Mouse (Mus musculus): ENCODE data around the gene Tmeff1. TPM values are rescaled to one million over a fixed set of nuclear protein-coding genes. Genes with fewer than 3 reads are reported as not detected.
A peak's percentile ranks its signal among the peaks of the same experiment; 100 is the strongest.

Tmeff1 gene
- total RNA-seq, 4 experiments from 2014 or later: 110 to 118 (median 116) TPM

DNA sequence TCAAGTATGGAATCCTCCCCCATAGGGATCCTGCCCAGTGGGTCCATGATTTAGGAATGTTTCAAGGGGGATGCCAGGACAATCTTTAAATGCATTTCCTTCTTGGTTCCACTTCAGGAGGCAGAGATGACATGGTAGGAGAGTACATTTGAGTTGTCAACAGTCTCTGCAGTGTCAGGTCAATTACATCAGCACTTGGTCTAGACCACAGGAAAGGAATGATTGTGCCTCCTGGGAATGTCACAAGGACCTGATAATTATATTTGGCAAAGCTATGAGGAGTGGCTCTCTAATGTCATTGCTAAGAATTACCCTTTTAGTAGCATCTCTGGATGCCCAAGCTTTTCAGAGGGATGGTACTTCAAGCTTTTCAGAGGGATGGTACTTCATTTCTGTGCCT, 20.0 kb upstream of the Tmeff1 start:
- no peak for DNase-seq (ENCODE audit: low spot score in 2 of 2)

DNA sequence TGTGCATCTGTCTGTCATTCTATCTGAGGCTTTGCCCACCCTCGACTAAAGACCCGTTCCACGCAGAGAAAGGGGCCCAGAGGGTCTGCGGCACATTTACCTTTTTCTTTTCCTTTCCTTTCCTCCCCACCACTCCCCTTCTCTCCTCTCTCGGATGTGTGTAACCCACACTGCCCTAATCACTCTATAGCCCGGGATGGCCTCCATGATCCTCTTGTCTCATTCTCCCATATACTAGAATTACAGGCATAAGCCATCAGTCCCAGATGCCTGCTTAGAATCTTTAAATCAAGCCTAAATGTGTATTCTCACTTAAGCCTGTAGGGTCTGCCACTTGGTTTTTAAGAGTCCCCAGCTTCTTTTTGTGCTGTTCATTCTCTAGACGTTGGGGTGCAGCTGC, 8.6 kb upstream of the Tmeff1 start:
- no peak for DNase-seq (ENCODE audit: low spot score in 2 of 2)

DNA sequence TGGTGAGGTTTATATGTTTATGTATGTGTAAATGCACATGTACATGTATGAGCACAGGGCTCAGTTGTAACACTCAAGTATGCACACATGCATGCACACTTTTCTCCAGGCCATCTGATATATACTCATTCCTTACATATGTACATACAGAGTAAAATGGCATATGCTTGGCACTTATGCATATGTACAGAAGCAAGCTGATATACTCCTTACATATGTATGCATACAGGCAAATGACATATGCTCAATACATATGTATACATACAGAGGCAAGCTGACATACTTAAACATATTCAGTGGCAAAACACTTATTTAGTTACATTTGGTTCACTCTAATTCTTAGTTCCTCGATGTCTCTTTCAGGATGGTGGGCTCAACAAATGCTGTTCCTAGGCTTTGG, 7.1 kb upstream of the Tmeff1 start:
- DNase-seq (ENCODE audit: low spot score in 2 of 2): no peak

DNA sequence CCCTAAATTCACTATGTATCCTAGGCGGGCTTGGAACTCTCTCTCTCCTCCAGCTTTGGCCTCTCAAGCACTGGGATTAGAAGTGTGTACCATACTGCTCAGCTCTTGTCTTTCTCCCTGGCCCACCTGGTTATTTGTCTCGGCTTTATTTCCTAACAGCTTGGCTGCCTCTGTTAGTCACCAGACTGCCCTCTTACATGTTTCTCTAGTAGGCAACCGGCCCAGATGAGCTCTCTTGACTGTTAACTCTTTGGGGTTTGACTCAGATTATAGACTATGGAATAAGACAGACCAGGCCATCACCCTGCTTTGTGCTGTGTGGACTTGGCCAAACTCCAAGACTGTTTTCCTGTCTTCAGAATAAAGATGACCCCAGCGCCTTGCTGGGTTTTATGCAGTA, 6.6 kb upstream of the Tmeff1 start:
- no peak for DNase-seq (ENCODE audit: low spot score in 2 of 2)

DNA sequence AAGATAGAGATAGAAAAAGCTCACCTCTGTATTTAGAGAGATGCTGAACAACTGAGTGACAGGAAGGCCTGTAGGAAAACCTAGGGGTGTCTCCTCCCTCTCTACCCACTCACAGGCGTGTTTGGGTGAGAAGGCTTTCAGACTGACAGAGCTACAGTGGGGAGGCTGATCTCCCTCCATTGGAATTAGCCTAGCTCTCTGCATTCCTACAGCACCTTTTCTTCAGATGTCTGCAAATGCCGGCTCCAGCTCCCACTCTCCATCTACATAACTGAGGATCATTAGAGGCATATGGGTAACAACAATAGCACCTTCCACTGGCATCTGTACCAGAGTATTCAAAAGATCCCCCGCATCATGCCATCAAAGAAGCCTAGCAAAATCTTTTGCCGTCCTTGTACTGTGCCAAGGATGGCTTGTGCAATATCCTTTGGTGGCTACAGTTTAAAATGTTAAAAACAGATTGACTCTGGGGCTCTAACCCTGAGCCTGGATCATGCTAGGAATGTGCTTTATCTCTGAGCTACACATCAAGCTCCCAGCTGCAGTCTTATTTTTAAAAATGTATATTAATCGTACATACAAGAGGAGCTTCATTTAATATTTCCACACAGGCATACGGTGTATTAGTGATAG, 5.4 kb upstream of the Tmeff1 start:
- DNase-seq (ENCODE audit: low spot score in 2 of 2): no peak

DNA sequence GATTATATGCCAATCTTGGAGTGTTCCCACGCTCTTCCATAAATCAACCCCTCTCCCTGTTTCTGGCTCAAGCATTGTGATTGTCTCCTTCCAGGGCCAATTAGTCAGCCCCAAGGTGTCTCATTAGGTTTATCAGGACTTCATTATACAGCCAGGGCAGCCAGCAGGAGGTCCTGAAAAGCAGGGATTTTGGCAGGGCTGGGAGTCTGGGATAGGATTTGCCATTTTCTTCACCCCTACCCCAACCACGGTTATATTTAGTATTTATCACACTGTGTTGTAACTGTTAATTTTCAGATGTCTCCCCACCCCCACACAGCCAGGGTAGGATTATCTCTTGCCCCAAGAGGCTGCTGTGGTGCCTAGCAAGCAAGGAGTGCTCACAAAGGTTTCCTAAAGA, 3.8 kb upstream of the Tmeff1 start:
- DNase-seq (ENCODE audit: low spot score in 2 of 2): no peak

DNA sequence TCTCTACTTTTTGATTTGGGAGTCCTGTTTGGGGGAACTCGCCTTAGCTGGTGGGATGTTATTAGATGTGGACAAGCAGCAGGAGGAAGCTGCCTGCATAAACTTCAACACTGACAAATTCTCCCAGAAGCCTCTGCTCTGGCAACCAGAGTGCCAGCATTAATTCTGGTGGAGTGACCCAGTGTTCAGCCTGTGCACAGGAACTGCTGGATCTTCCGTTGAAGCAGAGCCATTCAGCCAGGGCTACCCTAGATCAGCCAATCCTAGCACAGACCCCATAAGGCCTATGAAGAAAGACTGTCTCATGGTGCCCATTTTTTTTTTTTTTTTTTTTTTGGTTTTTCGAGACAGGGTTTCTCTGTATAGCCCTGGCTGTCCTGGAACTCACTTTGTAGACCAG, 3.0 kb upstream of the Tmeff1 start:
- DNase-seq (ENCODE audit: low spot score in 2 of 2): no peak

DNA sequence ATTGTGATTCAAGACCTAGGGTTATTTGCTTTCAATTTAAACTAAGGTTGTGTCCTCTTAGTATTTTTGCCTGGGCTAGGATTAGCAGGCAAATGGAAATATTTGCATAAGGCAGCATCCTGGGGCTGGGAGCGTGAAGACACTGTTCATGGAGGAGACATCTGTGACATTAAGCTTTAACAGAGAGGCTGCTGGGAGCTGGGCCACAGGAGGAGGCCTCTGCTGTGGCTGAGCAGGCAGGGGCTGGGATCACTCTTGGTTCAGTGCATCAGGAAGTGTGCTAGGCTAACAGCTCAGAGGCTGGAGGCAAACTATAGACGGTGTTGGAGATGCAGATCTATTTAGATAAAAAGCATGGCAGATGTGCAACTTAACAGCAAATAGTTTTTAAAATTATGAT, 2.0 kb upstream of the Tmeff1 start:
- no peak for DNase-seq (ENCODE audit: low spot score in 2 of 2)

DNA sequence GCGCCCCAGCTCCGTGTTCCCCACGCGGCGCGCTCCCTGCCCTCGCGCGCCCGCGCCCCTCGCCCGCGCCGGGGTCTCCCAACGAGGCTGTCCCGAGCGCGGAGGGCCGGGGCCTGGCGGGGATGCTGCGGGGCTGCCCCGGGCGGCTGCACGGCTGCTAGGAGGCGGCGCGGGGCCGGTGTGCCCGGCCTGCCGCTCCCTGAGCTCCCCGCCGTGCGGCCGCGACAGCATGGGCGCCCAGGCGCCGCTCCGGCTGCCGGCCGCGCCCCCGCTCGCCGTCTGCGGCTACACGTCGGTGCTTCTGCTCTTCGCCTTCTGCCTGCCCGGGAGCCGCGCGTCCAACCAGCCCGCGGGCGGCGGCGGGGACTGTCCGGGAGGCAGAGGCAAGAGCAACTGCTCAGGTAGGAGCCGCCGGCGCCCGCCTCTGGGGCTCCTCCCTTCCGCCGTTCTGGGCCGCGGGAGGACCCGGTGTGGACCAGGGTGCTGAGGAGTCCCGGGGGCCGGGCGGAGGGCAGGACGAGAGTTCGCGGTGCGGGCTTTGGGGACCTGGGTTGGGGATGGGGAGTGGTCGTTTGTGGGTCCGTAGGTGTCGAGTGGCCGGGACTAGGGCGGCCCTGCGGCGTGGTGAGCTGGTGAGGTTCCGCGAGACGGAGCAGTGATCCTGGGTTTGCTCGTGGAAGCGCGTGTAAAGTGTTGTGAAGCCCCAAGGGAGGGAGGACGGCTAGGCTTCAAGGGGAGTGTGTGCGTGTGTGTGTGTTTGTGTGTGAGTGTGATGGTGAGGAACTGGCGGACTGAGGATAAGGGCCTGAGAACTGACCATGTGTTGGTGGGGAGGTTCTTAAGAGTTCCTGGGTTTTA, 496 bp downstream of the Tmeff1 start:
- DNase-seq (ENCODE audit: low spot score in 2 of 2): peak in 1 of 2 experiments; percentile 29

DNA sequence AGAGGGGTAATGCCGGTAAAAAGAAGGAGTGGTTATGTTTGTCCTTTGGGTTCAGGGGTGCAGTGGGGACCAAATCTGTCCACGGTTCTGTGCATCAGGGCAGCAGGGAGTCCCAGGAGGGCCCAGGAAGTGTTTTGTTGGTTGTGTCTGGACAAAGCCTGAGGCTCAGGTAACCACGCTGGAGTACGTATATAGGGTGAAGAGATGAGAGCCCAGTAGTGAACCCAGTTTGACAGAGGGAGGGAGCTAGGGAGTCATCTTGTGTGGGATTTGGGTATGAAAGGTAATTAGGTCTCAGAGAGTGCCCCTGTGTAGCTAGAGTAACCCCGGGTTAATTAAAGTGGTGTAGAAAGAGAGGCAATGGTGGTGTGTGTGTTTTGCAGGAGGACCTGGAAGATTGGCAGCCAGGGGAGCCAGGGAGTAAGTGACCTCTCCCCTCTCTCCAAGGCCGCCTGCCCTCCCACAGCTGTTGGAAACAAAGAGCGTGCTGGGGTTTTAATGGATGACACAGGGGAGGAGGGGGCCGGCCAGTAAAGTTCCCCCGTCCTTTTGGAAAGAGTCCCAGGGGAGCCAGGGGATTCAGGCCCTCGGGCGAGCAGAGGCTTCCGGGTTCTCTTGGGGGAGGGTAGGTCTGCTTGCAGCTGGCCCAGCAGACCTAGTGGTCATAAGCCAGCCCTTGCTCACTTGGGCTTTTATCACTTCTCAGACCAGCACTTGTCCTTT, 1.3 kb downstream of the Tmeff1 start:
- peak; percentile 25 to 26 for DNase-seq (ENCODE audit: low spot score in 2 of 2)

DNA sequence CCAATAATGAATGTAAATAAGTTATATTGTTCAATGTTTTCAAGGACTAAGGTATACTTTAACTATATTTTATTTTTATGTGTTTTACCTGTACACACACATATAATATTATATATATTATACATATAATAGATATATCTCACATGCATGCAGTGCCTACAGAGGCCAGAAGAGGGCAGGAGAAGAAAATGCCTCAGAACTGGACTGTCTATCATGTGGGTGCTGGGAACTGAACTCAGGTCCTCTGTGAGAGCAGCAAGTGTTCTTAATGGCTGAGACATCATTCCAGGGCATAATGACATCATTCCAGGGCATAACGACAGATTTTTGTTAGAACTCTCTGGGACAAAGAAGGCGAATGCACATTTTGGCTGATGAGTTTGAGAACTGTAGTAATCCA, 2.6 kb downstream of the Tmeff1 start:
- no peak for DNase-seq (ENCODE audit: low spot score in 2 of 2)

DNA sequence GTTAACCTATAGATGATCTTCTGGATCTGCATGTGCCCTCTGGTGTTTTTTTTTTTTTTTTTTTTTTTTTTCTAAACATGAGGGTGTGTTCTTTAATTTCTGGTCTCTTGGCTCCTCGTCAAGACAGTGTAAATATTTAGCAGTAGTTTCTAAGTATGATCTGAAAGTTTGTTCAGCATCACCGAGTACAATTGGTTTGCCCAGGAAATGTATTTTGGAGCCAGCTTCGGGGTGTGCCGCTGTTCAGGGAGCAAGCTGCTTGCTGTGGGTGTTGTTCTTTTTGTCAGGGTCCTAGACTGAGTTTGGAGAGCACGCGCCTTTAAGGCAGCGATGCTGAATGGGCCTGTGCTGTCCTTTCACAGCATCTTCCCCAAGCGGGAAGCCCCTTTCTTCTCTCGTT, 3.6 kb downstream of the Tmeff1 start:
- DNase-seq (ENCODE audit: low spot score in 2 of 2): no peak

DNA sequence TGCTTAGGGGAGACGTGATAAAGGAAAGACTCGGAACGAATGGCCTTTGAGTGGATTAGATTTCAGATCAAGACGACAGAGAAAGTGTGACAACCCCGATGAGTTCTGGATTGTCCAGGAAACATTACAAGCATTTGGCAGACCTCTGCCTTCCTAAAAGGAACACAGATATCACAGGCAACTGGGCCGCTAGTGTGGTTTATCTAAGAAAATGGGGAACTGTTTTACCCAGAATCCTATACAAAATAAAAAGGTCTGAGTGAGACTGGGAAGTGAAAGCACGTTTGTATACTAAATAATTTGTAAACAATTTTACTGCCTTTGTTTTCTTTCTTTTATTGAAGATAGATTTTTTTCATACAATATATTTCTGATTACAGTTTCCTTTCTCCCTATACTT, 5.9 kb downstream of the Tmeff1 start:
- DNase-seq (ENCODE audit: low spot score in 2 of 2): no peak

DNA sequence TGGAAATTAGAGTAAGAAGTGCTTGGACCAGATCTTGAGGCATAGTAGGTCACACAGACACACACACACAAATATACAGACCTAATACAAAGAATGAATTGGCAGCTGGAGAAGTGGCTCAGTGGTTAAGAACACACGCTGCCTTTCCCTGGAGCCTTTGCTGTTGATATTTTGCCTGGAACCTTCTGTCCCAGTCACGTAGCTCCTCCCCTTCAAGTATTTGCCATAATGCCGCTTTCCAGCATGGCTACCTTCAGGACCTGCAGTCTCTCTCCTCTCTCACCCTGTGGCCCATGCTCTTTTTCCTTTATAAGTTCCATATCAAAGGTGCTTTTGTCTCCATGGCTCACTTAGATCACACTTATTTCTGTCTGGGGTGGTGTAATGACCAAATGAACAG, 6.4 kb downstream of the Tmeff1 start:
- no peak for DNase-seq (ENCODE audit: low spot score in 2 of 2)

DNA sequence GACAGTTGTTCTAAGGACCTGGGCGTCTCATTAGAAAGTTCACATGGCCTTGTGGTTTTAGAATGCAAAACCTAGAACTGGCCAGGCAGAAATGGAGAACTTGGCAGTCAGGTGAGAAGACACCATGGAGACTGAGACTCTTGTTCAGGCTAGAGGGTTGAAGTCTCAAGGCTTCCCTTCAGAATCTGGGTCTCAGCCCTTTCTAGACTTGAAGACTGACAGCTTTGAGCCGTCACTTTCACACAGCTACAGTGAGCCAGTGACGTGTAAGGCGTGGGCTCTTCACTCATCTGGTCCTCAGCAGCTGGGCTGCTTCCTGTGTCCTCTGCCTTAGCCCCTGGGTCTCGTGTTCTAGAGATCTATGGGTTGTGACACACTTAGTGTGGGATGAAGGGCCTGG, 7.4 kb downstream of the Tmeff1 start:
- DNase-seq (ENCODE audit: low spot score in 2 of 2): no peak

DNA sequence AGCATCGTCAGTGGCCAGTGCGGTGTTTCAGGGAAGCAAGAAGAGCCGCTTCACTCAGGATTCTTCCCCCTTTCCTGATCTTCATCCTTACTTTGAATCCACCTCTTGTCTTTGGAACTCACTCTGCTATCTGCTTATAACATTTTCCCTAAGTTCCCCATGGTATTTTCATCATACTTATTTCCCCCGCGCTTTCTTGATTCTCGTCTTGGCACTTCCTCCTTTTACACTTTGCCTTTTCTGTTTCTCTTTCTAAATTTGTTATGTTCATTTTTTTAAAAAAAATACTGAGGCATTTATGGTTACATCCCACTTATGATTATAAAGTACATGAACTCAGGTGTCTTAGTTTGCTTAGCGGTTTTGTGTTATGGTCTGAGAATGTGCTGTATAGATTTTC, 7.9 kb downstream of the Tmeff1 start:
- DNase-seq (ENCODE audit: low spot score in 2 of 2): no peak

DNA sequence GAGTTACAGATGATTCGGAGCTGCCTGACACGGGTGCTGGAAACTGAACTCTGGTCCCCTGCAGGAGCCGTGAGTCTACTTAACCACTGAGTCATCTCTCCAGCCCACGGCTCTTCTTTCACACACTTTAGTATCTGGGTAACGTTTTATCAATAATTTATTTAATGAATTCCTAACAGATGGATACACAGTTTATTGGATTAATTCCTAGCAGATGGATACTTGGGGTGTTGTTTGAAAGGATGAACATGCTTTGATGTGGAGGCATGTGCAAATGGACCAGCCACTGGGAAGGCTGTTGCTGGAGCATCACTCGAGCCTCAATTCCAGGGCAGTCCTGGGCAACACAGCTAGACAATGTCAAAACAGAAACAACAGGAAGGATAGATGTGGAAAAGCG, 11.1 kb downstream of the Tmeff1 start:
- no peak for DNase-seq (ENCODE audit: low spot score in 2 of 2)

DNA sequence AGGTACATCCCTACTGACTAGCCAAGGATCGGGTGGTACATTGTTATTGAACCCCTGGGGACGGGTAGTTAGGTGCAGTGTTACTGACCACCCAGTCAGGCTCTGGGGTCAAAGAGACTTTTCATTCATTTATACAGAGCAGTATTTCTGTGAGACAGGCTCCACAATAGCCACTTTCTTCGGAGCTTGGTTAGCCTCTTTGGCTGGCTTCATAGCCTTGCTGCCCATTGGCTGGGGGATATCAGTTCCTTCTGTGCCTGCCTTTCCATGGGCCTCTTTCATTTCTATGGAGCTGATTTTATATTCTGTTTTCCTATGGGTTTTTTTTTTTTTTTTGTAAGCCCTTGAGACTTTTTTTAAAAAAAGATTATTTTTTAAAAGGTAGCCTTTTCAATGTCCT, 20.7 kb downstream of the Tmeff1 start:
- DNase-seq (ENCODE audit: low spot score in 2 of 2): no peak

DNA sequence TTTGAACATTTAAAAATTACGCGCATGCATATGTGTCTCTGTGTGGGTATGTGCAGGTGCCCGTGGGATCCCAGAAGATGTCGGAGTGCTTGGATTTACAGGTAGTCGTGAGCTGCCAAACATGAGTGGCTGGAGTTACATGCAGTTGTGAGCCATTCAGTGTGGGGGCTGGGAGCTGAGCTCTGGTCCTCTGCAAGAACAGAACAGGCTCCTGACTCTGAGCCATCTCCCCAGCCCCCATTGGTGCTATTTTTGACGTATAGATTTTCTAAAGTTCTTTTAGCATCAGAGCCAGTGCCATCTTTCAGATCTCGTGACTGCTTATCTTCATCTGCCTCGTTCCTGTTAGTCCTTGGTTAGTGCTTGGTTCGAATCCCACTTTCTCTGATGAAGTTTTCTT, 24.5 kb downstream of the Tmeff1 start:
- DNase-seq (ENCODE audit: low spot score in 2 of 2): no peak

DNA sequence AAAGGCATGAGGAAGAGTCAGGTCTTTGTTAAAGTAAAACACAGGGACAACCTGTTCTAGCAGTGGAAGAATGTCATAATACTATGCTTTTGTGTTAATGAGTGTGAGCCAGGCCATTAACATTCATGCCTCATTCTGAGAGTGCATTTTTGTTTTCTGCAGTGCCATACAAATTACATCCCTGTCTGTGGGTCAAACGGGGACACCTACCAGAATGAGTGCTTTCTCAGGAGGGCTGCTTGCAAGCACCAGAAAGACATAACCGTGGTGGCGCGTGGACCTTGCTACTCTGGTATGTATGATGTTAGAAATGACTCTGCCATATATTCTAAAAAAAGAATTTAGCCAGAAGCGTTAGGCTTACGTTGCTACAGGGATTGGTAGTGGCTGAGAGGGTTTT, 25.3 kb downstream of the Tmeff1 start:
- DNase-seq (ENCODE audit: low spot score in 2 of 2): no peak

DNA sequence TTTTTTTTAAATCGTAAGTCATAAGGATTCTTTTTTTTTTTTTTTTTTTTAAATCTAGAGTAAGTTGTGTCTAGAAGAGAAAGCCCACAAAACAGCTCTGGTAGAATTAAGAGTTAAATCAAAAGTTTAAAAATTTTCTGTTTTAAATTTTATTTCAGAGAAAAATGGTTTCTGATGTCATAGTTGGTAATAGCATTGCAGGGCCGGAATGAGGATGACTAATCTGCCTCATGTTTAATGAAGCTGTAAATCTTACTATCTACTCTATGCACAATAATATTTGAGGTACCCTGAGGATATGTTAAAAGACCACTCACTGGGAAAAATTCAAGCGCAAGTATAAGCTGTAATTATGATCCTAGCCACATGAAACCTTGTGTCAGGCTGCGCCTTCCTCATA, 30.5 kb downstream of the Tmeff1 start:
- DNase-seq (ENCODE audit: low spot score in 2 of 2): no peak

DNA sequence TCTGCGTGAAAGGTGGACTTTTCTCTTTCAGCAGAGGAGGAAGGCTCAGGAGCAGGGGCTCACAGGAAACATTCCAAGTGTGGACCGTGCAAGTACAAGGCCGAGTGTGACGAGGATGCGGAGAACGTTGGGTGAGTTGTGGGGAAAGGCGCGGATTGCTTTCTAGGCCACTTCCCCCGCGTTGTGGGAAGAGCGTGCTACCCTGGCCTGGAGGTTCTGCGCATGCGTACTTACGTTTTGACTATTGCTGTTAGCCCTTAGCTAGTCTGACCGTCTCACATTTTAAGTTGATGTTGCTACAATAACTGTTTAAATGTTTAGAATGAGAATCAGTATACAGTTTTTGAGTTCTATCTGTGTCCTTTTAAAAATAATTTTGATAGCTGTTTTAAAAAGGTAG, 32.2 kb downstream of the Tmeff1 start:
- no peak for DNase-seq (ENCODE audit: low spot score in 2 of 2)

DNA sequence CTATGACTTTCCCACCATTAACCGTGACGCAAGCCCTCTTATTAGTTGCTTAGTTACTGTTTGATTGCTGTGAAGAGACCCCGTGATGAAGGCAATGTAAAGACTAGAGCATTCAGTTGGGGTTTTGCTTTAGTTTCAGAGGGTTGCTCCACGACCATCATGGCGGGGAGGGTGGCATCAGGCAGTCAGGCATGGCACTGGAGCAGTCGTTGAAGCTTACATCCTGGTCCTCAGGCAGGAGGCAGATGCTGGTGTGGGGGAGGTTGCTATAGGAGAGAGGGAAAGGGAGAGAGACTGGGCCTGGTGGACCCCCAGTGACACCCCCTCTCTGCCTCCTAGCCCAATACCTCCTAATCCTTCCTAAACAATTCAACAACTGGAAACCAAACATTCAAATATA, 35.1 kb downstream of the Tmeff1 start:
- no peak for DNase-seq (ENCODE audit: low spot score in 2 of 2)
